Mouse (Mus musculus) CH12.LX (cell line): ENCODE results near the gene Dnm3.

Source experiments
- CTCF ChIP-seq, 2 experiments: IDR thresholded peaks in 1 of 2; conservative IDR thresholded peaks in 1 of 2; 2 replicates each; pipeline ENCODE4 v1.5.1; 2011 to 2012; ENCODE audit warnings: low read depth in 2 of 2, low read length in 2 of 2, improper control_type of control experiment in 1 of 2, inconsistent platforms in 1 of 2, mild to moderate bottlenecking in 1 of 2, moderate library complexity in 1 of 2
- EP300 ChIP-seq: IDR thresholded peaks from 2 replicates; pipeline ENCODE4 v1.6.1; 2011; ENCODE audit warnings: low read length, improper control_type of control experiment
- HCFC1 ChIP-seq: IDR thresholded peaks from 2 replicates; pipeline ENCODE4 v1.6.1; 2012; ENCODE audit warnings: low read depth, mild to moderate bottlenecking, inconsistent platforms, low read length, improper control_type of control experiment
- JUND ChIP-seq: conservative IDR thresholded peaks from 2 replicates; pipeline ENCODE4 v1.6.1; 2011; ENCODE audit warnings: low read depth, low read length, improper control_type of control experiment
- MEF2A ChIP-seq: IDR thresholded peaks from 2 replicates; pipeline ENCODE4 v1.6.1; 2014; ENCODE audit warnings: low read depth, mild to moderate bottlenecking, inconsistent platforms, low read length, improper control_type of control experiment, borderline replicate concordance
- MYC ChIP-seq: IDR thresholded peaks from 2 replicates; pipeline ENCODE4 v1.6.1; 2011; ENCODE audit warnings: low read depth, mild to moderate bottlenecking, improper control_type of control experiment, low read length
- RAD21 ChIP-seq: IDR thresholded peaks from 2 replicates; pipeline ENCODE4 v1.6.1; 2011; ENCODE audit warnings: low read depth, mild to moderate bottlenecking, low read length, improper control_type of control experiment, moderate library complexity

- TF ChIP-seq CTCF (conservative IDR thresholded peaks at IDR 0.05 in 1 of 2, IDR thresholded peaks at IDR 0.05 in 1 of 2; ENCODE audit: low read depth in 2 of 2, low read length in 2 of 2) (no peak), HCFC1 (no peak), EP300 (no peak), MEF2A (no peak), RAD21 (no peak), JUND (no peak), MYC (no peak)
Measured at GRCm38 (mm10) chr1:162218530-162219180, 259.2 kb downstream of the Dnm3 start.
